Mouse (Mus musculus) erythroblast, adult 5-6 weeks (primary cell): ENCODE results near the gene Gm21244. TPM values are rescaled to one million over a fixed set of nuclear protein-coding genes. Genes with fewer than 3 reads are reported as not detected.
"Not testable (repeated sequence)": the region's sequence is repeated elsewhere in the genome, so short reads cannot be mapped to it uniquely, and the experiment has no call there.

Source experiments
- ATAC-seq: replicated peaks from 2 replicates; pipeline ENCODE4 v1.8.0; 2016; ENCODE audit warnings: moderate number of reproducible peaks, mild to moderate bottlenecking, moderate TSS enrichment, inconsistent platforms; ENCODE audit not compliant: poor library complexity, low FRiP score, severe bottlenecking
- total RNA-seq, 2 experiments: library from RNA; stranded (forward) in 1 of 2; stranded (reverse) in 1 of 2; fragments of 150-400 nt in 1 of 2; fragments of 200-764, 138-1000 nt in 1 of 2; gene quantifications; 2 replicates each; pipeline versions ENCODE4 v1.2.3 to v1.2.4; 2015 to 2017; ENCODE audit warnings: low replicate concordance in 2 of 2

Gene Gm21244
- total RNA-seq (2015; ENCODE audit: low replicate concordance) (not detected in 2 replicates), total RNA-seq (2017; ENCODE audit: low replicate concordance) (not detected in 2 replicates)

DNA sequence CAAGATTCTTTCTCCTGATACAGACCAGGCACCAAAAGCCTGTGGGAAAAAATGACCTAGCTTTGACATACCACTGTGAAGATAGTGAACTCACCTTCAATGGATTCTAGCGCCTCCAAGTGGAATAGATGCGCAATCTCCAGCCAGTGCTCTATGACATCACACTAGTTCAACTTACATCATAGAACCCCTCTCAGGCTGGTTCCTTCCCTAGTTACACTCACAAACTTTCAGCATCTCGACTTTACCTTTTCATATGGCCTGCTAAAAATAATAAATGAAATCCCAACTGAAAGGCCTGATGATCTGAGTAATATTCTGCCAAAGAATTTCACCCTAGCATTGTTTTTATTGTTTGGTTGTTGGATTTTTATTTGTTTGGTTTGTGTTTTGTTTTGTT is at the start of gene Gm21244:
Gene Gm21244, minus strand, starts transcription at position 101 of the 400 bp plus-strand sequence.
- not testable (repeated sequence) for ATAC-seq

Other genes starting within 250 kb of the Gm21244 start
- gene Gm28998, start 84.5 kb upstream of the Gm21244 start, total RNA-seq (2015; ENCODE audit: low replicate concordance), result not detected in 2 replicates
- not detected in 2 replicates for gene Gm28998, start 84.5 kb upstream of the Gm21244 start, total RNA-seq (2017; ENCODE audit: low replicate concordance)
- gene Gm21788, start 235.7 kb upstream of the Gm21244 start, total RNA-seq (2015; ENCODE audit: low replicate concordance), result not detected in 2 replicates
- not detected in 2 replicates for gene Gm21788, start 235.7 kb upstream of the Gm21244 start, total RNA-seq (2017; ENCODE audit: low replicate concordance)